Mouse (Mus musculus) inflammation-experienced regulatory T-cells, adult 6 months (primary cell): Measurements from ENCODE around the gene Mob3b. TPM values are rescaled to one million over a fixed set of nuclear protein-coding genes. Genes with fewer than 3 reads are reported as not detected.
"Not testable (repeated sequence)": the region's sequence is repeated elsewhere in the genome, so short reads cannot be mapped to it uniquely, and the experiment has no call there.

Source experiments
- ATAC-seq: one replicate; pipeline ENCODE4 v1.8.0; 2017
- polyA plus RNA-seq, 3 experiments: library from polyadenylated mRNA; unstranded; fragments of 100-300 nt; shearing (Covaris generic); gene quantifications; one replicate each; pipeline ENCODE4 v1.2.1; 2017

The Mob3b gene
- polyA plus RNA-seq, 3 experiments from 2014 or later = 1.2 to 5.7 (median 3.2) TPM

- ATAC-seq = no peak
Observed at GRCm38 (mm10) chr4:34963999-34964398, 193.3 kb downstream of the Mob3b start.

GRCm38 (mm10) chr4:34960781-34961560 lies 196.3 kb downstream of the Mob3b start:
- ATAC-seq = no peak

- ATAC-seq = no peak
Observed at GRCm38 (mm10) chr4:34959477-34959876, 197.8 kb downstream of the Mob3b start.

GRCm38 (mm10) chr4:34958155-34959028 lies 198.9 kb downstream of the Mob3b start:
- peak; percentile 81 for ATAC-seq

- no peak for ATAC-seq
Observed at GRCm38 (mm10) chr4:34953716-34954115, 203.6 kb downstream of the Mob3b start.

- ATAC-seq = no peak
Observed at GRCm38 (mm10) chr4:34947181-34947580, 210.1 kb downstream of the Mob3b start.

GRCm38 (mm10) chr4:34941046-34941445 lies 216.2 kb downstream of the Mob3b start:
- ATAC-seq = no peak

GRCm38 (mm10) chr4:34928386-34928785 lies 228.9 kb downstream of the Mob3b start:
- ATAC-seq = not testable (repeated sequence)

GRCm38 (mm10) chr4:34922177-34922870 lies 235.0 kb downstream of the Mob3b start:
- ATAC-seq = peak; percentile 93

GRCm38 (mm10) chr4:34917400-34917799 lies 239.9 kb downstream of the Mob3b start:
- no peak for ATAC-seq

- ATAC-seq = no peak
Observed at GRCm38 (mm10) chr4:34912171-34912570, 245.1 kb downstream of the Mob3b start.

GRCm38 (mm10) chr4:34911401-34911800 lies 245.9 kb downstream of the Mob3b start:
- ATAC-seq = no peak

GRCm38 (mm10) chr4:34908127-34908526 lies 249.2 kb downstream of the Mob3b start:
- ATAC-seq = no peak

GRCm38 (mm10) chr4:34907026-34907425 lies 250.3 kb downstream of the Mob3b start:
- ATAC-seq = no peak

- ATAC-seq = no peak
Observed at GRCm38 (mm10) chr4:34906151-34906550, 251.1 kb downstream of the Mob3b start.

GRCm38 (mm10) chr4:34905396-34905795 lies 251.9 kb downstream of the Mob3b start:
- no peak for ATAC-seq

- ATAC-seq = not testable (repeated sequence)
Observed at GRCm38 (mm10) chr4:34901582-34901981, 255.7 kb downstream of the Mob3b start.

GRCm38 (mm10) chr4:34901166-34901565 lies 256.1 kb downstream of the Mob3b start:
- ATAC-seq = no peak

- no peak for ATAC-seq
Observed at GRCm38 (mm10) chr4:34900155-34900554, 257.1 kb downstream of the Mob3b start.

GRCm38 (mm10) chr4:34899322-34899721 lies 258.0 kb downstream of the Mob3b start:
- ATAC-seq = no peak
